Mouse (Mus musculus): ENCODE data around the gene Cnpy2. TPM values are rescaled to one million over a fixed set of nuclear protein-coding genes. Genes with fewer than 3 reads are reported as not detected.

The Cnpy2 gene
- polyA plus RNA-seq, 1 experiment from 2014 or later, result 99.7 TPM

DNA sequence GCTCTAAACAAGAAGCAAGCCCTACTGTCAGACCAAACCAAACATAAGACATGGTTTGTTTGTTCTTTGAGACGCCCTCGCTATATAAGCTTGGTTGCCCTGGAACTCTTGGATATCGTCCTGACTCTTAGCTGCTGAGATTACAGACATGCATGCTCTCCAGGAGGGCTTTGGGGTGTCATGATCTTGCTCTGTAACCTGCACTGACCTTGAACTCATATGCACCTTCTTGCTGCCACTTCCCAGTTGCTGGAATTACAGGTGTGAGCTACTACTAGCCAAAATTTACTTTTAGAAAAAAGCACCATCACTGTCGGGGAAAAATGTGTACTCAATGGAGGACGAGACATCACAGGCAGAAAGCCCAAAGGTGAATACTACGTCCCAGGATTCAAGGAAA is 47.3 kb downstream of the Cnpy2 start:
- no peak for DNase-seq
- Histone ChIP-seq H3K4me3 (replicated peaks) (peak overlapping the region; percentile 81), H3K27me3 (no peaks in the 10 kb centered on the region), H3K9me3 (replicated peaks) (no peaks in the 10 kb centered on the region), H3K9ac (peak overlapping the region; percentile 86), H3K4me2 (peak overlapping the region; percentile 97), H3K36me3 (peaks cover 13% of the 10 kb centered on the region), H3K27ac (peak overlapping the region; percentile 95), H3K4me1 (replicated peaks) (peaks cover 44% of the 10 kb centered on the region)
- WGBS (ENCODE audit: insufficient replicate concordance), result 73% methylated on average over 6 of the region's 6 CpGs
- no peak for ATAC-seq (ENCODE audit: low read depth)

DNA sequence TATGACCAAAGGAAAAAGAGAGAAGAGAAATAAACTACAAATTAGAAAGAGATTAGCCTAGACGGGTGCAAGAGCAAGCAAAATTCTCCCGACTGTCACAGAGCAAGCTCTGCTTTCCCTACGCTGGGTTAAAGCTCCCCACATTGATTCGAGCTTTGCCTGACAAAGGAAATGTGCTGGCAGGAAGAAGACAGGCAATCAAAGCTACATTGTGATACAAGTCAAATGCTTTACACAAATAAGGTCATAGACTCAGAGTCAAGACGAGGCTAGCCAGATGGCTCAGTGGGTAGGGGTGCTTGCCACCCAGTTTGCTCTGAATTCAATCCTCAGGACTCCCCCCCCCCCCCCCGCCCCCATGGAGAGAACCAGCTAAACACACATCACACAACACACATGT is 47.8 kb downstream of the Cnpy2 start:
- H3K27ac ChIP-seq, result no peak overlapping the region
- peak overlapping the region; percentile 97; the same call in 1 of the 2 replicates for H3K4me2 ChIP-seq
- DNase-seq (no peak), ATAC-seq (ENCODE audit: low read depth) (no peak)
- no peaks in the 10 kb centered on the region for H3K9me3 ChIP-seq (replicated peaks)
- H3K36me3 ChIP-seq, result peaks cover 9% of the 10 kb centered on the region
- H3K9ac ChIP-seq, result 0 out of 2 replicates have a peak overlapping the region, but pooled peaks have one; percentile 86
- no peaks in the 10 kb centered on the region for H3K27me3 ChIP-seq
- 72% methylated on average over 6 of the region's 6 CpGs for WGBS (ENCODE audit: insufficient replicate concordance)
- H3K4me3 ChIP-seq (replicated peaks), result no peak overlapping the region
- H3K4me1 ChIP-seq (replicated peaks), result peaks cover 44% of the 10 kb centered on the region

DNA sequence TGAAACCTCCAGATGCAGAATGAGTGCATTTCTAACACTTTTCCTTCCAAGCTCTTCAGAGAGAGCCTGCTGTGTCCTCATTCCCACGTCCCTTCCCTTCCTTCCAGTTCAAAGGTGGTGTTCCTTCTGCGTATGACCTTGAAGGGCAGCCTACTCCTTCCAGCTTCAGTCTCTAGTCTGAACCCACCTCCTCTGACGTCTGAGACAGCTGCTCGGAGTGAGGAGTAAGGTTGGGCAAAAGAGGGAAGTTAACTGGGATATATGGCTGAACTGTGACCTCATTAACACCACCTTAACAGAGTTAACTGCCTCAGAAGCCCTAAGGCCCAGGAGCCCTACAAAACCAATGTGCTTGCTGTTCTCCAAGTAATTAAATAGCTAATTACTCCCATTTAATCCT is 48.3 kb downstream of the Cnpy2 start:
- WGBS (ENCODE audit: insufficient replicate concordance), result 52% methylated on average over 4 of the region's 4 CpGs
- peaks cover 44% of the 10 kb centered on the region for H3K4me1 ChIP-seq (replicated peaks)
- DNase-seq, result no peak
- H3K4me2 ChIP-seq, result no peak overlapping the region
- H3K27ac ChIP-seq, result no peak overlapping the region
- no peak overlapping the region for H3K4me3 ChIP-seq (replicated peaks)
- ATAC-seq (ENCODE audit: low read depth), result no peak
- H3K36me3 ChIP-seq, result 0 out of 2 replicates have a peak, but pooled peaks cover 3% of the 10 kb centered on the region
- no peaks in the 10 kb centered on the region for H3K9me3 ChIP-seq (replicated peaks)
- no peak overlapping the region for H3K9ac ChIP-seq
- no peaks in the 10 kb centered on the region for H3K27me3 ChIP-seq

DNA sequence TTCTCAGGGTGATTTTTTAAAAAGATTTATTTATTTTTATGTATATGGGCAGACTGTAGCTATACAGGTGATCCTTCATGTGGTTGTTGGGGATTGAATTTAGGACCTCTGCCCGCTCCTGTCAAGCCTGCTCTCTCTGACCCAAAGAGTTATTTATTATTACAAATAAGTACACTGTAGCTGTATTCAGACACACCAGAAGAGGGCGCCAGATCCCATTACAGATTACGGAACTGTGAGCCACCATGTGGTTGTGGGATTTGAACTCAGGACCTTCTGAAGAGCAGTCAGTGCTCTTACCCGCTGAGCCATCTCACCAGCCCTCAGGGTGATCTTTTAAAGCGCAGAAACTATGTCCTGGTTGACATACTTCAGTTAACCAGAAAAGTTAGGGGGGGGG is 49.9 kb downstream of the Cnpy2 start:
- Histone ChIP-seq H3K4me3 (replicated peaks) (no peak overlapping the region), H3K27me3 (no peaks in the 10 kb centered on the region), H3K9ac (no peak overlapping the region), H3K9me3 (replicated peaks) (no peaks in the 10 kb centered on the region), H3K36me3 (no peaks in the 10 kb centered on the region), H3K4me2 (no peak overlapping the region), H3K27ac (no peak overlapping the region), H3K4me1 (replicated peaks) (peaks cover 43% of the 10 kb centered on the region)
- WGBS (ENCODE audit: insufficient replicate concordance), result 68% methylated on average over 5 of the region's 5 CpGs
- no peak for ATAC-seq (ENCODE audit: low read depth)
- DNase-seq, result no peak

DNA sequence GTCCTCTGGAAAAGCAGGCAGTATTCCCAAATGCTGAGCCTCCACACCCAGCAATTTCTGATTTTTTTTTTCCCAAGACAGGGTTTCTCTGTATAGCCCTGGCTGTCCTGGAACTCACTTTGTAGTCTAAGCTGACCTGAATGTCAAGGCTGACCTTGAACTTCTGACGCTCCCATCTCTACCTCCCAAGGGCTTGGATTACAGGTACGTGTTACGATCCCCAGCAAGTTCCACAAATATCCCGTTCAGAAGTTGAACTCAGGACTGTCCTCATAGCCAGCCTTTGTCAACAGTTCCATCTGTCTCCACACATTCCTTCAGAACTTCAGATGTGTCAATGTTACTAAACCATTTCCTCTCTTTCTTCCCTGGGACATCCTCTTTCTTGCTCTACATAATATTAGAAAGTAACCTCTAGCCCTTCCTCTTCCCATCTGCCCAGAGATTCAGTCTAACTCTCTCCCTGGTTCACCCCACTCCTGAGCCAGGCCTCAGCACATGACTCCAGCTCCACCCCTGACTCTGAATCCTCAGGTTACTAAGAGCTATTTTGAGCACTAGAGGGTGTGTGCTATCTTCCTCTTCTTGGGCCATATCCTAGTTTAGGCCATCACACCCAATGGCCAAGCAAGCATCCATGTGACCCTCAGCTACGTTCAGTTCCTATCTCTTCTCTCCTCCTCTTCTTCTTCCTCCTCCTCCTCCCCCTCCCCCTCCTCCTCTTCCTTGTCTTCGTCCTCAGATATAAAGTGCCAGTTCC is 50.9 kb downstream of the Cnpy2 start:
- Histone ChIP-seq H3K4me3 (replicated peaks) (no peak overlapping the region), H3K27me3 (no peaks in the 10 kb centered on the region), H3K36me3 (no peaks in the 10 kb centered on the region), H3K9me3 (replicated peaks) (no peaks in the 10 kb centered on the region), H3K9ac (0 out of 2 replicates have a peak overlapping the region, but pooled peaks have one; percentile 6), H3K4me1 (replicated peaks) (peaks cover 42% of the 10 kb centered on the region), H3K27ac (peak overlapping the region; percentile 25; the same call in 1 of the 2 replicates), H3K4me2 (no peak overlapping the region)
- 43% methylated on average over 6 of the region's 6 CpGs for WGBS (ENCODE audit: insufficient replicate concordance)
- ATAC-seq (ENCODE audit: low read depth), result no peak
- DNase-seq, result no peak

DNA sequence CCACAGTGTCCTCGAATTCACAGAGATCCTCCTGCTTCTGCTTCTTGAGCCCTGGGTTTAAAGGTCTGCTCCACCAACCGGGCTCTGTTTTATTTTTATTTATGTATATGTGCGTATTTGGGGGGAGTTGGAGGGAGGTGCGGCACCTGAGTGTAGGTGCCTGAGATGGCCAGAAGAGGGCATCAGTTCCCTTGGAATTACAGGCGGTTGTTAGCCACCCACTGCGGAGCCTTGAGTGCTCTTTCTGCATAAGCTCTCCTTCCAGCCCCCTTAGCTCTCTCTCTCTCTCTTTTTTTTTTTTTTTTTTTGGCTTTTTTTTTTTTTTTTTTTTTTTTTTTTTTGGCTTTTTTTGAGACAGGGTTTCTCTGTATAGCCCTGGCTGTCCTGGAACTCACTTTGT is 52.1 kb downstream of the Cnpy2 start:
- Histone ChIP-seq H3K4me3 (replicated peaks) (no peak overlapping the region), H3K36me3 (peaks cover 11% of the 10 kb centered on the region), H3K4me1 (replicated peaks) (peaks cover 50% of the 10 kb centered on the region), H3K4me2 (no peak overlapping the region), H3K27ac (no peak overlapping the region), H3K9ac (no peak overlapping the region), H3K9me3 (replicated peaks) (no peaks in the 10 kb centered on the region), H3K27me3 (no peaks in the 10 kb centered on the region)
- no peak for DNase-seq
- ATAC-seq (ENCODE audit: low read depth), result no peak
- WGBS (ENCODE audit: insufficient replicate concordance), result 70% methylated on average over 6 of the region's 6 CpGs

DNA sequence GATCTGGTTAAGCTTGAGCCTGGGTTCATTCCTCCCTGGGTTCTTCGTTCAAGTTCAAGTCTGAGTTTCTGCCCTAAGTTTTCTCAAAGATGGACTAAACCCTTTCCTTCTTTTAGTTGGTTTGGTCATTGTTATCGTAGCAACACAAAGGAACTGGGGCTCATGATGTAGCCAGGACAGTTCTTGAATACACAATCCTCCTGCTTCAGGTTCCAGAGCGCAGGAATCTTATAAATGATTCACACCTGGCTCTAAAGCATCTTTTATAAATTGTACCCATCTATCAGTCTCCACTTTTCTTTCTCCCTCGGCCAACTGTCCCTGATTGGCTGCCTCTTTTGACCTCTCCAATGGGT is 53.8 kb downstream of the Cnpy2 start:
- Histone ChIP-seq H3K4me2 (peak overlapping the region; percentile 97), H3K9ac (peak overlapping the region; percentile 94), H3K27ac (peak overlapping the region; percentile 84), H3K36me3 (peaks cover 27% of the 10 kb centered on the region), H3K27me3 (no peaks in the 10 kb centered on the region), H3K9me3 (replicated peaks) (no peaks in the 10 kb centered on the region), H3K4me1 (replicated peaks) (peaks cover 44% of the 10 kb centered on the region), H3K4me3 (replicated peaks) (peak overlapping the region; percentile 87)
- DNase-seq (no peak), ATAC-seq (ENCODE audit: low read depth) (no peak)
- 50% methylated on average over 4 of the region's 4 CpGs for WGBS (ENCODE audit: insufficient replicate concordance)

DNA sequence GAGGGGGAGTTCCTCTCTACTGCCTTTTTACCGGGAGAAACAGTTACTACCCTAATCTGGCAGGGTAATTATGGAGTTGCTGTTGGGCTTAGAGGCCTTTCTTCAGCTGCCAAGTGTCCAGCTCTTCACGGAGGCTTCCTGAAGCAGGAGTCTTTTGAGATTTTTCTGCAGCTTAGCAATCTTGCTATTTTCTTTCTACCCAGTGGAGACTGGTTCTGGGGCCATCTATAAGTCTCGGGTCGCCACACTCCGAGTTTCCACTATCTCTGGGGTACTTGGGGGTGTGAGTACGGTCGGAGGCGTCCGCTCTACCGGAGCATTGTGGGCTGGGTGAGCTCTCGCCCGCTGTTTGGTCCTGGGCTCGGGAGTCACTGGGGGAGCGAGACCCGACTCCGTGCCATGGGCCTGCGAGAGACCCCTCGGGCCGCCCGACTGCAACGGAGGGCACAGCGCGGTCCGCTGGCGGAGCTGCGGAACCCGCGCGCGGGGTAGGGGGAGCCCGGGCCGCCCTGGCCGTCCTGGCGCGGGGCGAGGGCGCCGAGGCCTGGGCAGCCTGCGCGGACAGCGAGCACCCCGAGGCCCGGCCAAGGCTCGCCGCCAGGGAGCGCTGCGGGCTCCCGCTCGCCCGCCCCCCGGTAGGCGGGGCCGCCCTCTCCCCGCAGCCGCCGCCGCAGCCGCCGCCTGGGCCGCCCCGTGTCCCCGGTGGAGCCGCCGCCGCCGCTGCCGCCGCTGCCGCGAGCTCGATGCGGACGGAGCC is 54.4 kb downstream of the Cnpy2 start, which contains the start of gene Ankrd52:
Gene Ankrd52 (plus strand): TSS at position 661 of the 757 bp plus-strand sequence.
- H3K4me2 ChIP-seq, result peak within 1 kb of the TSS; percentile 97
- no peaks in the 10 kb centered on the region for H3K27me3 ChIP-seq
- peak within 1 kb of the TSS; percentile 87 for H3K4me3 ChIP-seq (replicated peaks)
- peaks cover 31% of the 10 kb centered on the region for H3K36me3 ChIP-seq
- H3K9ac ChIP-seq, result peak within 1 kb of the TSS; percentile 94
- DNase-seq (peak; percentile 76), ATAC-seq (ENCODE audit: low read depth) (peak; percentile 93)
- H3K4me1 ChIP-seq (replicated peaks), result peaks cover 44% of the 10 kb centered on the region
- under 1% methylated on average over 51 of the region's 73 CpGs for WGBS (ENCODE audit: insufficient replicate concordance)
- peak within 1 kb of the TSS; percentile 84 for H3K27ac ChIP-seq
- no peaks in the 10 kb centered on the region for H3K9me3 ChIP-seq (replicated peaks)

Other genes with a start within 250 kb of the Cnpy2 start
- gene Atp5b, start 239.2 kb upstream of the Cnpy2 start, polyA plus RNA-seq (2015; fragmentation: Nextera tagmentation; extraction: Ambion mirVana), result 2,036 and 2,215 TPM in 2 replicates
- 5.8 and 6.7 TPM in 2 replicates for gene Baz2a, start 230.9 kb upstream of the Cnpy2 start, polyA plus RNA-seq (2015; fragmentation: Nextera tagmentation; extraction: Ambion mirVana)
- 7.0 and 8.8 TPM in 2 replicates for gene Rbms2, start 142.2 kb upstream of the Cnpy2 start, polyA plus RNA-seq (2015; fragmentation: Nextera tagmentation; extraction: Ambion mirVana)
- 1.9 and 2.2 TPM in 2 replicates for gene Gls2, start 128.0 kb upstream of the Cnpy2 start, polyA plus RNA-seq (2015; fragmentation: Nextera tagmentation; extraction: Ambion mirVana)
- gene Spryd4, start 110.7 kb upstream of the Cnpy2 start, polyA plus RNA-seq (2015; fragmentation: Nextera tagmentation; extraction: Ambion mirVana), result 24.1 and 24.7 TPM in 2 replicates
- gene Mip, start 96.6 kb upstream of the Cnpy2 start, polyA plus RNA-seq (2015; fragmentation: Nextera tagmentation; extraction: Ambion mirVana), result 0.09 TPM in 1 of 2 replicates, not detected in the other
- 34.8 and 37.4 TPM in 2 replicates for gene Timeless, start 90.4 kb upstream of the Cnpy2 start, polyA plus RNA-seq (2015; fragmentation: Nextera tagmentation; extraction: Ambion mirVana)
- 0.31 and 0.49 TPM in 2 replicates for gene Apon, start 68.4 kb upstream of the Cnpy2 start, polyA plus RNA-seq (2015; fragmentation: Nextera tagmentation; extraction: Ambion mirVana)
- gene Apof, start 53.8 kb upstream of the Cnpy2 start, polyA plus RNA-seq (2015; fragmentation: Nextera tagmentation; extraction: Ambion mirVana), result 46.0 and 46.6 TPM in 2 replicates
- gene Stat2, start 51.9 kb upstream of the Cnpy2 start, polyA plus RNA-seq (2015; fragmentation: Nextera tagmentation; extraction: Ambion mirVana), result 5.7 and 6.3 TPM in 2 replicates
- 0.10 TPM in 1 of 2 replicates, not detected in the other for gene Il23a, start 23.7 kb upstream of the Cnpy2 start, polyA plus RNA-seq (2015; fragmentation: Nextera tagmentation; extraction: Ambion mirVana)
- 11.8 and 14.4 TPM in 2 replicates for gene Pan2, start 19.1 kb upstream of the Cnpy2 start, polyA plus RNA-seq (2015; fragmentation: Nextera tagmentation; extraction: Ambion mirVana)
- 149 and 170 TPM in 2 replicates for gene Cs, start 15.3 kb downstream of the Cnpy2 start, polyA plus RNA-seq (2015; fragmentation: Nextera tagmentation; extraction: Ambion mirVana)
- 4.6 and 4.8 TPM in 2 replicates for gene Coq10a, start 46.5 kb downstream of the Cnpy2 start, polyA plus RNA-seq (2015; fragmentation: Nextera tagmentation; extraction: Ambion mirVana)
- gene Ankrd52, start 54.7 kb downstream of the Cnpy2 start, polyA plus RNA-seq (2015; fragmentation: Nextera tagmentation; extraction: Ambion mirVana), result 5.0 and 5.1 TPM in 2 replicates
- gene Slc39a5, start 78.8 kb downstream of the Cnpy2 start, polyA plus RNA-seq (2015; fragmentation: Nextera tagmentation; extraction: Ambion mirVana), result 30.5 and 32.8 TPM in 2 replicates
- 57.3 and 64.4 TPM in 2 replicates for gene Nabp2, start 89.0 kb downstream of the Cnpy2 start, polyA plus RNA-seq (2015; fragmentation: Nextera tagmentation; extraction: Ambion mirVana)
- gene Rnf41, start 89.2 kb downstream of the Cnpy2 start, polyA plus RNA-seq (2015; fragmentation: Nextera tagmentation; extraction: Ambion mirVana), result 9.0 and 10.7 TPM in 2 replicates
- 18.5 and 30.1 TPM in 2 replicates for gene Smarcc2, start 136.8 kb downstream of the Cnpy2 start, polyA plus RNA-seq (2015; fragmentation: Nextera tagmentation; extraction: Ambion mirVana)
- 498 and 524 TPM in 2 replicates for gene Myl6, start 171.7 kb downstream of the Cnpy2 start, polyA plus RNA-seq (2015; fragmentation: Nextera tagmentation; extraction: Ambion mirVana)
- gene Myl6b, start 176.2 kb downstream of the Cnpy2 start, polyA plus RNA-seq (2015; fragmentation: Nextera tagmentation; extraction: Ambion mirVana), result 1.2 and 1.3 TPM in 2 replicates
- gene Esyt1, start 203.4 kb downstream of the Cnpy2 start, polyA plus RNA-seq (2015; fragmentation: Nextera tagmentation; extraction: Ambion mirVana), result 9.9 and 10.6 TPM in 2 replicates
- gene Zc3h10, start 225.3 kb downstream of the Cnpy2 start, polyA plus RNA-seq (2015; fragmentation: Nextera tagmentation; extraction: Ambion mirVana), result 6.2 and 7.1 TPM in 2 replicates
- 2,776 and 3,150 TPM in 2 replicates for gene Rpl41, start 226.8 kb downstream of the Cnpy2 start, polyA plus RNA-seq (2015; fragmentation: Nextera tagmentation; extraction: Ambion mirVana)
- gene Pa2g4, start 243.5 kb downstream of the Cnpy2 start, polyA plus RNA-seq (2015; fragmentation: Nextera tagmentation; extraction: Ambion mirVana), result 207 and 228 TPM in 2 replicates

Measured in liver, embryonic 13.5 days (tissue).